Mouse (Mus musculus) cerebellum, postnatal 36 days (tissue): ENCODE results near the gene Slc25a21.

Source experiments
- DNase-seq, 2 experiments: peaks; one replicate each; pipeline ENCODE4 v3.0.0; 2021 to 2022; ENCODE audit warnings: mixed read lengths in 2 of 2

Gene Slc25a21

DNA sequence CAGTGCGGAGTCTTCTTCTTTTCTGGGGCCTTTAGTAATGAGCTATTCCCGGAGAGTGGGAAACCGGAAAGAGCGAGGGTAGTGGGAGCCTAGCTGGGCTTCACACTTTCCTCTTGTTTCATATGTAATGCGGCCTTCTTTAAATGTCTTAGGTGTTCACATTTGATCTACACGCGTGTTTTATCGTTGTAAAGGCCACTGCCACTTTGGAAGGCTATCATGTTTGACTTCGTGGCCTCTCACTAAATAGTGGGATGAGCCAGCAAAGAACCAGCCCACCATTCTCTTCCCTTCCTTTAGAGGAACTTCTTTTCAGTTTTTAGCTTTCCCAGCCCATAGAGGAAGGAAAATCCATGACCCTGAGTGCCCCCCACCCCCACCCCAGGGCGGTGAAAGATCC is 507.9 kb downstream of the Slc25a21 start:
- no peak for DNase-seq

DNA sequence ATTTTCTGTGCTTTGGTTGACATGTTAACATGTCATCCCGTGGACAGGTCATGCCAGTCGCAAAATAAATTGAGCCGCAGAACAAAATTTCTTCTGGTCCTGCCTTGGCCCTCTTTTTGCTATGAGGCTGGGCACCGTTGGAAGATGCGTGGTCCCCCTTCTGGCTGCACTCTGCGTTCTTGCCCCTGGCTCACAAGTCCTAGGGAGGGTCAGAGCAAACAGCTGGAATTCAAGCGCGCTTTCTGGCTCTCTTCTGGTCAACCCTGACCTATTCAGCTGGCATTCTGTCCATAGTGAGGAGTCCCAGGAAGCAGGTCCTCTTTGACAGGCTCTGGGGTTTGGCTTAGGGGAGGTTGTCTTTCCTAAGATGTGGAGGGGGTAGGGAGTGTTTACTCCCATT is 508.4 kb downstream of the Slc25a21 start:
- no peak for DNase-seq

DNA sequence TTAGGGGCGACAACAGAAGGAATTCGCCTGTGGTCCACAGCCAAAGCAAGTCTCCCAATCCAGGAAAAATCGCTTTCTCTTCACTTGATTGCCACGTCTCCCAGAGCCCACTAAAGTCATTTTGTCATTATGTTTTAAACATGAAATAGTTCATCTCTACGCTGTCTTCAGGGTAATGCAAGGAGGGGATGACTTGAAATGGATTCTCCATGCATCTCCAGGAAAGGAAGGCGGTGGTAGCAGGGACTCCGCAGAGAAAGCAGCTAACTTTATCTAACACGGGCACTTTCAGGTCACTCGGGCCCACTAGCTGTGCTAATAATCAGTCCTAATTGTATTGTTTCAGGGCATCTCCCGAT is 508.8 kb downstream of the Slc25a21 start:
- DNase-seq: no peak

DNA sequence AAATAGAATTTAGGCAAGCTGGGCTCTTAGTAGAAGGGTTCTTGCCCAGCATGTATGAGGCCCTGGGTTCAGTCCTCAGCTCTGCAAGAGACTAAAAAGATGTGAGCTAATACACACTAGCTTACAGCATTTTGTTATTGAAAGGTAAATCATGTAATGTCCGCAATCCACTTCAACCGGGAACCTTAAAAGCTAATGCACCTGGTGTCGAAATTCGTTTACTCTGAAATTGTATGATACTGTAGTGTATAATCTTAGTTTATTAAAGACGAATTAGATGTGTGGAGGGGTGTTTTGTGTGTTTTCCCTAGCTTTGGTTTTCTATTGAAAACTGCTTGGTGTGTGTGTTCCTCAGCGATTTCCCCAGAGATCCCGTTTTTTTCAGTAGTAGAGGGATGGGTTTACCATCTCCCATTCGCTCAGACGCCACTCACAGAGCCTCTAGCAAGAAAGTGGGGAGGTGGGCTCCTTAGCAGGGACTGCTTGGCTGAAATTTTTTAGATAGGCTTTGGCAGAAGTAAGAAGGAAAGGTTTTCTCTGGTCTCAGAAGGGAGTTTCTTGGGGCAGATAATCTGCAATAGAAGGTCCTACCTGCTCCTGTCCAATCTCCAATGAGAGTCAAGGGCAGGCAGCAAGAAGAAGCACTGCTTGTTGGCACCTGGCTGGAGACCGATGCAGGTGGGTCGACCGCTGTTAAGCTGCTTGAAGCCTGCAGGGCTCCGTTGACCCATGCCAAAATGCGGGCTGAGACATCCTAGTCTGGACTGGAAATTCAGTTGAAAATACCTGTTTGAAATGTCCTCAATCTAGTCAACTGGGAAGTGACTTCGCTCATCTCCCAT is 509.4 kb downstream of the Slc25a21 start:
- DNase-seq: no peak

DNA sequence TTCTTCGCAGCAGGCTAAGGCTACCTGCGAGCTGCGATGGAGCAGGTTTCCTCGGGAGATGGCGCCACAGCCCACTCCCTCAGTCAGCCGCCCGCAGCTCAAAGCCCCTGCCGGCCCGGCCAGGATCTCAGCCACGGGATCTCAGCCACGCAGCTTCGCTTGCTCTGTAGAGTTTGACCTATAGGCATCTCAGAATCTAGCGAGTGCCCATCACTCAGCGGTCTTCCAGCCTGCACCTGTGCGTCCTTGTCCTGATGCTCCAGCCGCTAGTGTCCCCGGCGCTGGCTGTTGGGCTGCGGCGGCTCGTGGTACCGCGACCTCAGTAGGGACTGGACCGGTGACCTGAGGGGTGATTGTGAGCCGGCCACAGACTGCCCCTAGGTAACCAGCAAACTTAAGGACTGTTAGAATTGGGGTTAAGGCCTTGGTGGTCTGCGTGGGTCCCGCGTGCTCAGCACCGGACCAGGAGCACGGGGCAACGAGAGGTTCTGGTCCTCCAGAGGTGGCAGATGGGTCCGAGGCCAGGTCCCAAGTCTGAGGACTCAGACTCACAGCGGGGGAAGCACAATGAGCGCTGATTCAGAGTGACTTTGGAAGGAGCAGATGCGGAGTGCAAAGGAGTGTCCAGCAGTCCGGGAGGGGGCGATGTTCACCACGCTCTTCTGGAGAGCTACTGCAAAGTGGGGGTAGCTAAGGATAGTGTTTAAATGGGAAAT is 516.0 kb downstream of the Slc25a21 start:
- DNase-seq: no peak

DNA sequence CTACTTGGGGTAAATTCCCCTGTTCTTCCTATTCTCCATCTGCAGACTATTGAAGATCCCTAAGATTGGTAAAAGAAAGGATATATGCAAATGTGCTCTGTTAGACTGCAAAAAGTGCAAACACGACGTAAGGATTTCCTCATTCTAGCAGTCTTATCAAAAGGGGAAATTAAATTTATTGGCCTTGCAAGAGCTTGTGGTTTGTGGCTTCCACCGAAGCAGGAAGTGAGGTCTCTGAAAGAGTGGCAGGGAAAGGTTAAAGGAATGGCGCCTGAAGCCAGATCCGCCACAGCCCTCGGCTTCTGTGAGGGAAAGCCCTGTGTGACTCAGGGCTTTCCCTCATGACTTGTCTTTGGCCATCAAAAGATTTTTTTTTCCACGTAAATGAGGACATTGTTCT is 519.7 kb downstream of the Slc25a21 start:
- DNase-seq: no peak

DNA sequence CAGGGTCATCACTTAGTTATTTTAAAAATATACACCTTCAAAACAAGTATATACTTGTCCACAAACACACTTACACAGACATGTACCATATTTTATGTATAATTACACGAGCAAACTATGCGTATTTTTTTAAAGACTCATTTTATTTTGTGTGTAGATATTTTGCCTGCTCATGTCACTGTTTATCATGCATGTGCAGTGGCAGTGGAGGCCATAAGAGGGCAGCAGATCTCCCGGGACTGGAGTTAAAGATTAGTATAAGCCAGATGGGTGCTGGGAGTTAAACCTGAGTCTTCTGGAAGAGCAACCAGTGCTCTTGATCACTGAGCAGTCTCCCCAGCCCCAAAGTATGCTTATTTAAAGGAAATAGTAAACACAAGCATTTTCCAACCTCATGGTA is 522.5 kb downstream of the Slc25a21 start:
- DNase-seq: no peak

DNA sequence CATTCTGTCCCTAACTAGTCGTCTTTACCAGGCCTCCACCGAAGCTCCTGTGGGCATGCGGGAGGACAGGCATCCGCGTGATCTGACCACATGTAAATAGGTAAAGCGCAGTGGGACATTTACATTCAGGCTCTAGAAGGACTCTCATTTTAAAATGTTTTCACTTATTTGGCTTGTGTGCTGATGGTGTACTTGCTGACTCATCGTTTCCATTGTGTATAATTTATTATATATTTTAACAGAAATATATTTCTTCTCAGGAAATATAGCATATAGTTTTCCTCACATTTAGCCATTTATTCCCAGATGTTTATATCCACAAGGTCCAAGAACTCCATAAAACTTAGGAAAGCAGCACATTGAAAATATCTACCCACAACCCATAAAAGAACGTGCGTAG is 526.5 kb downstream of the Slc25a21 start:
- DNase-seq: no peak

DNA sequence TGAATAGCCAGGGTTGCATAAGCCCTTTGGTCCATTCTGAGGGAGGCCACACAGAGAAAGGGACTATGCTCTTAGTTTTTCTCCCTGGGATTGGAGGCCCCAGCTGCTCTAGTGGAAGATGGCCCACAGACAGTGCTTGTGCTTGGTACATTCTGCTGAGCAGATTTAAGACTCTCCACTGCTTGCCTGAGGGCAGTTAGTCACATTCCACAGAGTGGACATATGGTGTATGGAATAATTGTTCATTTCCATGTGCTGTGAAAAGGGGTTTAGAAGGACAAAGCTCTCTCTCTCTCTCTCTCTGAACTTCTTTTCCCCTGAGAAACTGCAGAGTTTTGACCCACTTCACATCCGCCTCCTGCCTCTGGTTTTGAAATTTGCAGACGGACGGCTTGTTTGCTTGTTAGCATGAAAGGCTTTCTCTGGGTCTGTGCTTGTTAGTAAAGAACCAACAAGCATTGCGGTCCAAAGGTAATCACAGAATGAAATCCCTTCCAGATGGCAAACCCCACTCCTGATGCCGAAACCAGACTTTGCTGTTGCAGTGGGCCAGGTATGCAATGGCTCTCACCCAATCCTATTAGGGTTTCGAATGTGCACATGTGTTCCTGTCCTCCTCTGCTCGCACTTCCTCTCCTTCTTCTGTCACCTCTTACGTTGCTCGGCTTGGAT is 527.7 kb downstream of the Slc25a21 start:
- no peak for DNase-seq
